Mouse (Mus musculus): ENCODE measurements around the gene Pnkd. TPM values are rescaled to one million over a fixed set of nuclear protein-coding genes. Genes with fewer than 3 reads are reported as not detected.

The Pnkd gene
- total and polyA plus RNA-seq, 3 experiments: 52.5 to 64.2 TPM; not detected in 1

GRCm38 (mm10) chr1:74370040-74370439 lies 85.3 kb downstream of the Pnkd start:
- TF ChIP-seq POLR2A (IDR thresholded peaks at IDR 0.05; ENCODE audit: control insufficient read depth in 1 of 2, insufficient read depth in 1 of 2, low read depth in 1 of 2, low read length in 2 of 2, poor library complexity in 1 of 2): no peak
- no peak for TF ChIP-seq POLR2AphosphoS5 (IDR thresholded peaks at IDR 0.05; ENCODE audit: borderline replicate concordance, low read depth, low read length)
- no peak for TF ChIP-seq MAX (IDR thresholded peaks at IDR 0.05; ENCODE audit: low read length)
- no peak for TF ChIP-seq MYC (IDR thresholded peaks at IDR 0.05; ENCODE audit: low read depth, low read length)
- TF ChIP-seq SMC3 (IDR thresholded peaks at IDR 0.05; ENCODE audit: low read depth, low read length): no peak
- TF ChIP-seq MEF2A (IDR thresholded peaks at IDR 0.05; ENCODE audit: extremely low read depth, insufficient replicate concordance, low read depth, low read length, poor library complexity, severe bottlenecking): no peak
- no peak for TF ChIP-seq SIN3A (IDR thresholded peaks at IDR 0.05; ENCODE audit: low read length)
- peaks cover 0 to 11% of the 10 kb centered on the region in 2 experiments; a peak in 2 of 4 replicates for H3K4me1 ChIP-seq (ENCODE audit: control insufficient read depth in 1 of 2, insufficient read depth in 2 of 2, low read length in 2 of 2)
- no peaks in the 10 kb centered on the region; a peak in 1 of 4 replicates for H3K27me3 ChIP-seq (ENCODE audit: control insufficient read depth in 1 of 2, insufficient read depth in 2 of 2, low read length in 2 of 2)

GRCm38 (mm10) chr1:74373372-74373771 lies 88.6 kb downstream of the Pnkd start:
- no peak for TF ChIP-seq JUND (IDR thresholded peaks at IDR 0.05; ENCODE audit: low read depth, low read length)
- TF ChIP-seq ZC3H11A (IDR thresholded peaks at IDR 0.05; ENCODE audit: low read depth, low read length): no peak
- TF ChIP-seq ELF1 (IDR thresholded peaks at IDR 0.05; ENCODE audit: low read depth, low read length): no peak
- TF ChIP-seq POLR2AphosphoS5 (IDR thresholded peaks at IDR 0.05; ENCODE audit: borderline replicate concordance, low read depth, low read length): no peak
- TF ChIP-seq USF2 (IDR thresholded peaks at IDR 0.05; ENCODE audit: borderline replicate concordance in 1 of 2, insufficient read depth in 1 of 2, low read depth in 1 of 2, low read length in 2 of 2): no peak
- TF ChIP-seq MYB (IDR thresholded peaks at IDR 0.05; ENCODE audit: low read depth, low read length): no peak
- no peak for TF ChIP-seq ZNF384 (IDR thresholded peaks at IDR 0.05; ENCODE audit: low read depth, low read length)
- TF ChIP-seq HCFC1 (IDR thresholded peaks at IDR 0.05; ENCODE audit: low read depth, low read length): no peak
- TF ChIP-seq UBTF (IDR thresholded peaks at IDR 0.05; ENCODE audit: borderline replicate concordance, insufficient read depth, low read depth, low read length): no peak
- no peak for TF ChIP-seq MAX (IDR thresholded peaks at IDR 0.05; ENCODE audit: low read length)
- TF ChIP-seq POLR2AphosphoS2 (IDR thresholded peaks at IDR 0.05; ENCODE audit: low read length): no peak
- no peak for TF ChIP-seq CHD1 (IDR thresholded peaks at IDR 0.05; ENCODE audit: low read depth, low read length)
- no peak for TF ChIP-seq NELFE (IDR thresholded peaks at IDR 0.05; ENCODE audit: low read depth, low read length)
- no peak for TF ChIP-seq TCF12 (IDR thresholded peaks at IDR 0.05; ENCODE audit: low read depth, low read length)
- no peak for TF ChIP-seq ZMIZ1 (IDR thresholded peaks at IDR 0.05; ENCODE audit: low read depth, low read length)
- TF ChIP-seq KAT2A (conservative IDR thresholded peaks at IDR 0.05; ENCODE audit: low read depth, low read length): no peak
- no peak for TF ChIP-seq MAFK (IDR thresholded peaks at IDR 0.05; ENCODE audit: borderline replicate concordance, low read depth, low read length)
- DNase-seq (ENCODE audit: low read depth, low spot score): no peak
- H3K9me3 ChIP-seq (replicated peaks; ENCODE audit: insufficient read depth, low read length): no peaks in the 10 kb centered on the region
- H3K27ac ChIP-seq (ENCODE audit: control insufficient read depth, low read depth, low read length): no peak overlapping the region
- H3K9ac ChIP-seq (ENCODE audit: control insufficient read depth, low read depth, low read length, poor library complexity, severe bottlenecking): no peak overlapping the region
- H3K4me1 ChIP-seq (ENCODE audit: control insufficient read depth in 1 of 2, insufficient read depth in 2 of 2, low read length in 2 of 2): peaks cover 0 to 6% of the 10 kb centered on the region in 2 experiments; a peak in 2 of 4 replicates
- no peaks in the 10 kb centered on the region; a peak in 1 of 4 replicates for H3K27me3 ChIP-seq (ENCODE audit: control insufficient read depth in 1 of 2, insufficient read depth in 2 of 2, low read length in 2 of 2)
- no peak overlapping the region for H3K4me3 ChIP-seq (ENCODE audit: control insufficient read depth in 1 of 2, insufficient read depth in 1 of 2, low read depth in 2 of 2, low read length in 2 of 2)
- no peaks in the 10 kb centered on the region for H3K79me2 ChIP-seq (ENCODE audit: control insufficient read depth, insufficient read depth, low read length, poor library complexity)
- H3K36me3 ChIP-seq (ENCODE audit: control insufficient read depth in 1 of 2, insufficient read depth in 2 of 2, low read length in 2 of 2): peaks cover 0 to 3% of the 10 kb centered on the region in 2 experiments; a peak in 1 of 4 replicates

More at GRCm38 (mm10) chr1:74370040-74370439, 85.3 kb downstream of the Pnkd start:
- Histone ChIP-seq H3K4me3 (ENCODE audit: control insufficient read depth in 1 of 2, insufficient read depth in 1 of 2, low read depth in 2 of 2, low read length in 2 of 2) (no peak overlapping the region), H3K36me3 (ENCODE audit: control insufficient read depth in 1 of 2, insufficient read depth in 2 of 2, low read length in 2 of 2) (peaks cover 0 to 3% of the 10 kb centered on the region in 2 experiments; a peak in 1 of 4 replicates), H3K27ac (ENCODE audit: control insufficient read depth, low read depth, low read length) (no peak overlapping the region), H3K9ac (ENCODE audit: control insufficient read depth, low read depth, low read length, poor library complexity, severe bottlenecking) (no peak overlapping the region), H3K9me3 (replicated peaks; ENCODE audit: insufficient read depth, low read length) (no peaks in the 10 kb centered on the region), H3K79me2 (ENCODE audit: control insufficient read depth, insufficient read depth, low read length, poor library complexity) (no peaks in the 10 kb centered on the region)
- DNase-seq (ENCODE audit: low read depth, low spot score): no peak

All from MEL (cell line).